Mouse (Mus musculus) stomach, postnatal 0 days (tissue): ENCODE measurements around the gene Rab6a. TPM values are rescaled to one million over a fixed set of nuclear protein-coding genes. Genes with fewer than 3 reads are reported as not detected.

Source experiments
- ATAC-seq: fragments of 200-750 bp; cut with Nextera tagmentation; 2 replicates; pipeline ENCODE4 v1.8.0; 2017; ENCODE audit not compliant: low FRiP score, low TSS enrichment
- DNase-seq: peaks from one replicate; pipeline ENCODE4 v3.0.0-alpha.2; 2016; ENCODE audit warnings: low spot score
- H3K27ac ChIP-seq: fragments of 300-500 bp; sonication (generic); replicated peaks from 2 replicates; pipeline ENCODE4 v1.5.1; 2014; ENCODE audit warnings: mild to moderate bottlenecking, control low read depth
- H3K27me3 ChIP-seq: fragments of 300-500 bp; sonication (generic); 2 replicates; pipeline ENCODE4 v1.6.1; 2014; ENCODE audit warnings: low read length; ENCODE audit not compliant: control insufficient read depth, insufficient read depth
- H3K36me3 ChIP-seq: fragments of 300-500 bp; sonication (generic); 2 replicates; pipeline ENCODE4 v1.6.1; 2014; ENCODE audit warnings: low read length, mixed read lengths; ENCODE audit not compliant: control insufficient read depth, insufficient read depth
- H3K4me1 ChIP-seq: fragments of 300-500 bp; sonication (generic); replicated peaks from 2 replicates; pipeline ENCODE4 v1.6.1; 2014; ENCODE audit warnings: antibody characterized with exemption; ENCODE audit not compliant: control insufficient read depth, insufficient read depth
- H3K4me2 ChIP-seq: fragments of 300-500 bp; sonication (generic); replicated peaks from 2 replicates; pipeline ENCODE4 v1.6.1; 2014; ENCODE audit warnings: low read depth, mild to moderate bottlenecking, control low read depth, moderate library complexity
- H3K4me3 ChIP-seq: fragments of 300-500 bp; sonication (generic); 2 replicates; pipeline ENCODE4 v1.5.1; 2014; ENCODE audit warnings: low read depth, low read length, control low read depth
- H3K9ac ChIP-seq: fragments of 300-500 bp; sonication (generic); 2 replicates; pipeline ENCODE4 v1.6.1; 2014; ENCODE audit warnings: mild to moderate bottlenecking, low read length, control low read depth, mixed read lengths
- H3K9me3 ChIP-seq: fragments of 300-500 bp; sonication (generic); 2 replicates; pipeline ENCODE4 v1.6.1; 2016; ENCODE audit warnings: low read length; ENCODE audit not compliant: control insufficient read depth
- CTCF ChIP-seq: IDR thresholded peaks from 2 replicates; pipeline ENCODE4 v1.5.1; 2016; ENCODE audit warnings: antibody characterized with exemption, low read depth, mild to moderate bottlenecking, moderate library complexity
- EP300 ChIP-seq: optimal IDR thresholded peaks from 2 replicates; pipeline ENCODE3; 2016; ENCODE audit warnings: antibody characterized with exemption
- WGBS: fragments of 180-500 bp; shearing (Covaris S2); extraction: QIAGEN DNeasy Blood & Tissue Kit; methylation state at CpG from one replicate; pipeline ENCODE4 v1.1.7; 2014; 5-methylcytosine and 5-hydroxymethylcytosine counted together
- polyA plus RNA-seq: library from polyadenylated mRNA; unstranded; fragments of >200 nt; fragmentation: Nextera tagmentation; extraction: Ambion mirVana; gene quantifications from 2 replicates; pipeline ENCODE4 v1.2.1, GENCODE M21; 2015

Rab6a gene
- polyA plus RNA-seq, 1 experiment from 2014 or later = 76.3 TPM

DNA sequence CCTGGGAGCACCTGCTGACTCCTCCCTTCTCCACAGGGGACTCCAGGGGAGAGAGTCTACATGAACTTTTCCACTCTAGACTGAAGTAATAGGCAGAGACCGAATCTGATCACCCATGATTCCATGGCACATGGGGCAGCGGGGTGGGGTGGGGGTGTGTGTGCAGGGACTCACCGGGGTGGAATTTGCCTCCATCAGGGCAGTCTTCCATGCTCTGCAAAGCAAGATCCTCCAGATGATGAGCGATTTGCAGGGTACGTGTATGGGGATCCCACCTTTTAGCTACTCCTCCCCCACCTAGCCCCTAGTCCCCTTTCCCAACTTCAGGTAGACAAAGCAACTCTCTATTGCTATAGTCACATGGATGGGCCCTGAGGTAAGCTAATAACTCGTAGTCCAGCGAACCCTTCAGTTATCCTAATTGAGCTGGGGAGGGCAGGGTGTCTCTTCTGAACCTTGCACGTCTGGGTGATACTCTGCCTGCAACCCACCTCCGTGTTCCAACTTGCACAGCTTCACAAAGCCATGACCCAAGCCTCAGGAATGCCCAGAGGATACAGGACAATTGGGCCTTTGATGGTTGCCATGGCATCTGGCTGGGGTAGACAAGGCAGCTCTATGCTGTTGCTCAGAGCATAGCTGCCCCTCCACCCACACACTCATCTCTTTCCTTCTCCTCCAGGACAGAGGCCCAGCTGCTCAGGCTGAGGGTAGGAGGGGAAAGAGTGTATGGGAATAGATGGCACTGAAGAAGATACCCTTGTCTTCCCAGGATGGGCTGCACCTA, 46.5 kb downstream of the Rab6a start:
- no peak overlapping the region for H3K4me3 ChIP-seq
- H3K36me3 ChIP-seq = no peaks in the 10 kb centered on the region
- H3K9ac ChIP-seq = no peak overlapping the region
- TF ChIP-seq EP300 = no peak
- no peak for TF ChIP-seq CTCF
- no peaks in the 10 kb centered on the region for H3K4me1 ChIP-seq
- WGBS = 80% methylated on average over 9 of the region's 9 CpGs
- H3K27ac ChIP-seq = no peak overlapping the region
- no peaks in the 10 kb centered on the region for H3K9me3 ChIP-seq
- ATAC-seq (no peak), DNase-seq (peak; percentile 11)
- H3K27me3 ChIP-seq = no peaks in the 10 kb centered on the region
- H3K4me2 ChIP-seq = no peak overlapping the region

- no peaks in the 10 kb centered on the region for H3K4me1 ChIP-seq
- no peak overlapping the region for H3K9ac ChIP-seq
- H3K36me3 ChIP-seq = no peaks in the 10 kb centered on the region
- H3K27me3 ChIP-seq = no peaks in the 10 kb centered on the region
- no peak for DNase-seq
- no peak for ATAC-seq
- no peak overlapping the region for H3K27ac ChIP-seq
- TF ChIP-seq EP300 (no peak), CTCF (no peak)
- 82% methylated on average over 8 of the region's 8 CpGs for WGBS
- H3K4me2 ChIP-seq = no peak overlapping the region
- H3K4me3 ChIP-seq = no peak overlapping the region
- H3K9me3 ChIP-seq = no peaks in the 10 kb centered on the region
Measured at GRCm38 (mm10) chr7:100654441-100654840, 47.2 kb downstream of the Rab6a start.

- DNase-seq (no peak), ATAC-seq (no peak)
- Histone ChIP-seq H3K27ac (no peak overlapping the region), H3K9ac (no peak overlapping the region), H3K36me3 (no peaks in the 10 kb centered on the region), H3K4me1 (no peaks in the 10 kb centered on the region), H3K4me3 (no peak overlapping the region), H3K27me3 (no peaks in the 10 kb centered on the region), H3K4me2 (no peak overlapping the region), H3K9me3 (no peaks in the 10 kb centered on the region)
- 25% methylated on average over 5 of the region's 5 CpGs for WGBS
- no peak for TF ChIP-seq CTCF
- TF ChIP-seq EP300 = no peak
Measured at GRCm38 (mm10) chr7:100656739-100657138, 49.5 kb downstream of the Rab6a start.

DNA sequence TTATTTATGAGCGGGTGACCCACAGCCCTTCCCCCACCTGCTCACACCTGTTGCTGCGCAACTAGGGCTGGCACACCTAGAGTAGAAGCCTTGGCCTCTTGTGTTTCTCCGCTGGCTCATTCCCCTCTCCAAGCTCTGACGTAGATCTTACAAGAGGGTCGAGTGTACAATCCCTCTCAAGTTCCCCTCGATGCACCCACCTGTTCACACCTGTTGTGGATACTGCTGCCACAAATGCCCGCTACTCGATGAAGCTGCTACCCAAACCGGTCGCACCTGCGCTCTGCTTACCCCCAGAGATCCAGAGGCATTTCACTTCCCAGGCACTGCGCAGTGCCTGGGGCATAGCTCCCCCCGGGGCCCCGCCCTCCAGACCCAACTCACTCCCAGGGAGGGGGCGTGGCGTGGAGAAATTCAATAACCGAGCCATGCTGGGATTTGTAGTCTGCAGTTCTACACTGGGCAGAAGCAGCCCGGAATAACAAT, 50.9 kb downstream of the Rab6a start:
- Histone ChIP-seq H3K4me3 (0 out of 2 replicates have a peak overlapping the region, but pooled peaks have one; percentile 6), H3K4me2 (peak overlapping the region; percentile 44), H3K4me1 (no peaks in the 10 kb centered on the region), H3K27ac (no peak overlapping the region), H3K27me3 (no peaks in the 10 kb centered on the region), H3K9ac (no peak overlapping the region), H3K36me3 (no peaks in the 10 kb centered on the region), H3K9me3 (no peaks in the 10 kb centered on the region)
- WGBS = 21% methylated on average over 18 of the region's 18 CpGs
- ATAC-seq = peak; percentile 66
- peak; percentile 83 for DNase-seq
- TF ChIP-seq CTCF = no peak
- TF ChIP-seq EP300 = no peak

DNA sequence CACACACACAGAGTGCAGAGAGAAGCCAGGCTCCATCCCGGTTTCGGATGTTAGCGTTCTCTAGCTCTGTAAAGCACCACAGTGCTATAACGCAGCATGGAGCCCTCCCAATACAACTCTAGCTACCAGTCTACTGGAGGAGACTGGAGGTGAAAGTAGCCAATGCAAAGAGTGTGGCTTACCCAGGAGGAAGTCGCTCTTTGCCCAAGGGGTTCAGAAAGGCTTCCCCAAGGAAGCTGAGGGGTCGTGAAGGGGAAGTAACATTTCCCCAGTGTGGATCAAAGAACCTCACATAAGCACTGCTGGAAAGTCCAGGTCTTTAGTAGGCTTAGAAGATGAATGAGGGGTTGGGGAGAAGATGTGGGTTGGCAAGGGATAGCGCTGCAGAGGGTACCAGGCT, 54.1 kb downstream of the Rab6a start:
- Histone ChIP-seq H3K4me3 (no peak overlapping the region), H3K4me1 (no peaks in the 10 kb centered on the region), H3K36me3 (no peaks in the 10 kb centered on the region), H3K27ac (no peak overlapping the region), H3K9ac (no peak overlapping the region), H3K4me2 (no peak overlapping the region), H3K27me3 (no peaks in the 10 kb centered on the region), H3K9me3 (no peaks in the 10 kb centered on the region)
- WGBS = 87% methylated on average over 7 of the region's 7 CpGs
- DNase-seq (no peak), ATAC-seq (no peak)
- TF ChIP-seq CTCF (no peak), EP300 (no peak)

DNA sequence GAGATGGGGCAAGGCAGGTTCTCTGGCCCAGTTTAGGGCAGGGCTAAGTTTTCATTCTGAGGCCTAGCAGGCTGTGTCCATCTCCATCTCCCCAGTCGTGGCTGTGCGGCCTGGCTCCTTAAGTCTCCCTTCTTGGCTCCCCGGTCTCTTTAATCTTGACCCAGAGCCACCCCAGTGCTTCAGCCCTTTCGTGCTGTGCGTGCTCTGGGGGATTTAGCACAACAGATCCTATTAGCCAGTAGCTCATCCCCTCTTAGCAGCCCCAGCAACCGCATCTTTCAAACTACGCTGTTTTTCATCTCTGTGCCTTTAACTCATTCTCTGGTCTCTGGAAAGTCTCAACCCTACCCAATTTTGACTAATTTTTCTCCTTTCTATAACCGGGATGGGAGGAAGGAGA, 55.0 kb downstream of the Rab6a start, which contains the start of gene Plekhb1:
TSS of gene Plekhb1 (minus strand) at position 184 of the 400 bp plus-strand sequence.
- no peaks in the 10 kb centered on the region for H3K27me3 ChIP-seq
- no peaks in the 10 kb centered on the region for H3K4me1 ChIP-seq
- DNase-seq = no peak
- H3K9ac ChIP-seq = no peak within 1 kb of the TSS
- no peak within 1 kb of the TSS for H3K27ac ChIP-seq
- H3K9me3 ChIP-seq = no peaks in the 10 kb centered on the region
- WGBS = 70% methylated on average over 8 of the region's 8 CpGs
- H3K4me2 ChIP-seq = 0 out of 2 replicates have a peak within 1 kb of the TSS, but pooled peaks have one; percentile 0
- no peak for ATAC-seq
- H3K4me3 ChIP-seq = no peak within 1 kb of the TSS
- H3K36me3 ChIP-seq = no peaks in the 10 kb centered on the region
- TF ChIP-seq CTCF (no peak), EP300 (no peak)
